Mouse (Mus musculus): ENCODE measurements at regions not wholly inside any gene's neighbourhood (a gene's known extent, or its start where the extent isn't known, plus 50 kb on each side); places are given as distances from the start of the nearest gene placed in this dataset.

- WGBS: 17% methylated on average over 6 of the region's 6 CpGs
- DNase-seq (ENCODE audit: low spot score): no peak
- H3K4me1 ChIP-seq (ENCODE audit: control insufficient read depth, insufficient read depth, low read length): 0 out of 2 replicates have a peak, but pooled peaks cover 2% of the 10 kb centered on the region
- no peaks in the 10 kb centered on the region for H3K27me3 ChIP-seq (ENCODE audit: control insufficient read depth, insufficient read depth, low read length)
- H3K36me3 ChIP-seq (ENCODE audit: control insufficient read depth, insufficient read depth, low read length): no peaks in the 10 kb centered on the region
- H3K4me3 ChIP-seq (ENCODE audit: low read depth, low read length): no peak overlapping the region
- no peak overlapping the region for H3K27ac ChIP-seq (replicated peaks; ENCODE audit: low read depth, low read length)
- no peak for ATAC-seq (ENCODE audit: insufficient number of reproducible peaks, low FRiP score, low TSS enrichment, low read depth)
- no peaks in the 10 kb centered on the region for H3K9me3 ChIP-seq (ENCODE audit: control insufficient read depth, low read length)
- H3K9ac ChIP-seq (ENCODE audit: low read length): no peak overlapping the region
- H3K4me2 ChIP-seq (ENCODE audit: low read depth, severe bottlenecking): no peak overlapping the region
Measured at GRCm38 (mm10) chr3:41132889-41133288, 50.0 kb upstream of the Pgrmc2 start.
